Mouse (Mus musculus) bone marrow macrophage, adult 2 months (primary cell): ENCODE results near the gene Fam71f1.

Experiments used
- CTCF ChIP-seq: IDR thresholded peaks from 2 replicates; pipeline ENCODE4 v1.5.1; 2012; ENCODE audit warnings: low read depth, mild to moderate bottlenecking, low read length, moderate library complexity
- POLR2A ChIP-seq: IDR thresholded peaks from 2 replicates; pipeline ENCODE4 v1.6.1; 2012; ENCODE audit warnings: mild to moderate bottlenecking, low read depth, low read length, borderline replicate concordance

DNA sequence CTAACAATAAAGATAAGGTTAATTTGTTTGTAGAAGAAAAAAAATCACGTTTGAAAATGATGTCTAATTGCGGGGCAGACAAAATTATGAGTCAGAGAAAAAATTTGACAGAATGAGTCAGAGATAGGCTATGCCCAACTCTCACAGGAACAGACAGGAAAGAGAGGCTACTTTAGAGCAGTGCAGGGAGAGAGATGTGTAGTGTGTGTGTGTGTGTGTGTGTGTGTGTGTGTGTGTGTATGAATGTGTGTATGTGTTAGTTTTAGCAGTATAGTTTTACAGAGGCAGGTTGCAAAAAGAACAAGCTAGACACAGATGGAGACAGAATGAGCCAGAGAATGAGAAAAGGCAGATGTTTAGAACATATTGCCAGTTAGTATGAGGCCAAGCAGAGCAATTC, 19.8 kb upstream of the Fam71f1 start:
- no peak for TF ChIP-seq CTCF
- no peak for TF ChIP-seq POLR2A
